Mouse (Mus musculus): Measurements from ENCODE around the gene Ldah. TPM values are rescaled to one million over a fixed set of nuclear protein-coding genes. Genes with fewer than 3 reads are reported as not detected.
"Not testable (repeated sequence)": the region's sequence is repeated elsewhere in the genome, so short reads cannot be mapped to it uniquely, and the experiment has no call there.

Gene Ldah
- total RNA-seq (2015), result 53.9 and 59.3 TPM in 2 replicates
- total RNA-seq (2017), result 31.9 and 38.2 TPM in 2 replicates

DNA sequence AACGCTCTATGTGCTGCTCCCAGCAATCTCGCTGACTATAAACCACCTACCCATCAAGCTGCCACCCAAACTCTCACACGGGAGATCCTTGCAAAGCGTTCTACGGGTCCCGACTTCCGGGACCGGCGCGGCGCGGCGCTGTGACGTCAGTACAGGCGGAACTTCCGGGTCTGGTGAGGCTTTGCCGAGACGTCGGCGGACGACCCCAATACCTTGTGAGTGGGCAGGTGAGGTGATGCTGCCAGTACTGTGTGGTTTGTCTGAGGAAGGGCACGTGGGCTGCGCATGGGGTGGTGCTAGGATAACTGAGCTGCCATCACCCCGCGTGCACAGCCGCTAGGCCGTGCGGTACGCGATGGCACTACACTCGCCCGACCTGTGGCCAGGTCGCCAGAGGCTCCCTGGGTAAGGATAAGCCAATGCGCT is at the start of gene Ldah:
Ldah (plus strand) TSS at position 130 of the 426 bp plus-strand sequence.
- ATAC-seq (ENCODE audit: poor library complexity, severe bottlenecking), result peak; percentile 100

GRCm38 (mm10) chr12:8167743-8168142 is 40.2 kb upstream of the Ldah start:
- ATAC-seq (ENCODE audit: poor library complexity, severe bottlenecking), result no peak

- ATAC-seq (ENCODE audit: poor library complexity, severe bottlenecking), result no peak
These were observed 27.0 kb upstream of the Ldah start for GRCm38 (mm10) chr12:8180921-8181320.

GRCm38 (mm10) chr12:8181744-8182143 is 26.2 kb upstream of the Ldah start:
- no peak for ATAC-seq (ENCODE audit: poor library complexity, severe bottlenecking)

- no peak for ATAC-seq (ENCODE audit: poor library complexity, severe bottlenecking)
These were observed 23.4 kb upstream of the Ldah start for GRCm38 (mm10) chr12:8184518-8184917.

DNA sequence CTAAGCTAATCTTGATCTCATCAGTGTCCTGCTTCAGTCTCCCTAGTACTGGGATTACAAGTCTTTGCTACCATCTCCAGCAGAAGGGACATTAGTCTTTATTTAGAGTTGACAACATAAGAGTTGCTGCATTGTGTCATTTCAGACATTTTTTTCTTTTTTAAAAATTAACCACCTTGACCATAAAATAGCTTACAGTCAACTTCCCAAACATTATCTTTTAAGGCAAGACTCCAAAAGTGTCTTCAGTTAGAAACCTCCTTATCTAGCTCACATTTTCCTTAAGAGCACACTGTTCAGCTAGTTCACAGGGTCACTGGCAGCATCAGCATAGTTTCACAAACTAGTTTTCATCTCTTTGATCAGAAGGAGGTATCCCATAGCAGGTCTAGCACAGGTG is 19.7 kb upstream of the Ldah start:
- no peak for ATAC-seq (ENCODE audit: poor library complexity, severe bottlenecking)

GRCm38 (mm10) chr12:8188796-8189535 is 18.9 kb upstream of the Ldah start:
- not testable (repeated sequence) for ATAC-seq (ENCODE audit: poor library complexity, severe bottlenecking)

GRCm38 (mm10) chr12:8189722-8190121 is 18.2 kb upstream of the Ldah start:
- no peak for ATAC-seq (ENCODE audit: poor library complexity, severe bottlenecking)

DNA sequence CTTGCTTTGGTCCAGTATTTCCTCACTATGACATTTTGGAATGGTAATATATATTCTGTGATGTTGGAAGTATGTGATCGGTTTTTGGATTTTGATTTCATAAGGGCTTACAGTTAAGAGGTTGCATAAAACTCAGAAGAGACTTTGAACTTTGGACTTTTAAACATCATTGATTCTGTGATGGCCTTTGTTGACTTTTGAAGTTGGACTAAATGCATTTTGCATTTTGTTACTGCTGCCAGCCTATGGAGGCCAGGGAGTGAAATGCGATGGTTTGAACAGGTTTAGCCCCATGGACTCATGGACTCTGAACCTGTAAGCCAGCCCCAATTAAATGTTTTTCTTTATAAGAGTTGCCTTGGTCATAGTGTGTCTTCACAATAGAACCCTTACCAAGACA is 2.2 kb upstream of the Ldah start:
- no peak for ATAC-seq (ENCODE audit: poor library complexity, severe bottlenecking)

DNA sequence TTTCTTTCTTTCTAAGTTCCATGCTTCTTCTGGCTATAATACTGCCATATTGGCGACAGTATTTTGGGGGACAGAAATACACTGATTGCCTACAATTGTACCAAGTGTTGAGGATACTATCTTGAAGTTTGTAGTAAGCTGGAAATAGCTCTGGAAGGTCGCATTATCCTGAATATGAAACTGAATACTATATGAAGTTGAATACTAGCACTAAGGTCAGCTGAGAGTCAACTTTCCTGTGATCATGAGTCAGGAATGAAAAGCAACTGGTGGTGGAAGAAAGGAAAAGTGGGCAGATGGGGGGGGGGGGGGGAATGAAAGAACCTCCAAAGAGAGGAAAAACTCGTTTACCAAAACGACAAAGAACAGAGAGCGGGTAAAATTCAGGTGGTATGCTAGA is 329 bp upstream of the Ldah start:
- ATAC-seq (ENCODE audit: poor library complexity, severe bottlenecking), result no peak

- ATAC-seq (ENCODE audit: poor library complexity, severe bottlenecking), result no peak
These were observed 8.7 kb downstream of the Ldah start for GRCm38 (mm10) chr12:8216392-8217280.

DNA sequence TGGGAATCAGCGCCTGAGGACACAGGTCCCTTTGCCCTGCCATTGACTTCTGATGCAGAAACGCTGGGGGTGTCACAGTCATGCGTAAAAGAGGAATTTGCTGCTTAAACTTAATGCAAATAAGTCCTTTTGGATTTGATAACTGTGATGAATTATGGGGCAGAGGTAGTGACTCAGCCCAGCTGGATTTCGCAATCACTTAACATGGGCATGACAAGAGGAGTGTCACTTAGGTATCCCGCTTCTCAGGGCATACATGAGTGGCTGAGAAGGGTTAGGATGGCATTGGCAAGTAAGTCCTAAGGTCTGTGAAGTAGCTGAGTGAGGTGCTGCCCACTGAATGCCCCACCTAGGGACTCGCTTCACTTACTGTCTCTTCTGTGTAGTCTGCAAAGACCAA is 15.1 kb downstream of the Ldah start:
- no peak for ATAC-seq (ENCODE audit: poor library complexity, severe bottlenecking)

DNA sequence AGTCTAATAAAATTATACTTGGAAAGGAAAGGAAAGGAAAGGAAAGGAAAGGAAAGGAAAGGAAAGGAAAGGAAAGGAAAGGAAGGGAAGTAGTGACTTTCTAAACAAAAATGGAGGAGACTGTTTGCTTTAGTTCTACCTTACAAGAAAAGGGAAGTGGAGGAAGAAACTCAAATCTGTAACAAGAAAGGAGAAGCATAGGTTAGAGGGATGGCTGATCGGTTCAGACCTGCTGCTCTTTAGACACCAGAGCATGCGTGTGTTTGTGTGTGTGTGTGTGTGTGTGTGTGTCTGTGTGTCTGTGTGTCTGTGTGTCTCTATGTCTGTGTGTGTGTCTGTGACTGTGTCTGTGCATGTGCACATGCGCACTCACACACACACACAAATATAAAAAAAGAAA is 23.2 kb downstream of the Ldah start:
- peak; percentile 70 for ATAC-seq (ENCODE audit: poor library complexity, severe bottlenecking)

DNA sequence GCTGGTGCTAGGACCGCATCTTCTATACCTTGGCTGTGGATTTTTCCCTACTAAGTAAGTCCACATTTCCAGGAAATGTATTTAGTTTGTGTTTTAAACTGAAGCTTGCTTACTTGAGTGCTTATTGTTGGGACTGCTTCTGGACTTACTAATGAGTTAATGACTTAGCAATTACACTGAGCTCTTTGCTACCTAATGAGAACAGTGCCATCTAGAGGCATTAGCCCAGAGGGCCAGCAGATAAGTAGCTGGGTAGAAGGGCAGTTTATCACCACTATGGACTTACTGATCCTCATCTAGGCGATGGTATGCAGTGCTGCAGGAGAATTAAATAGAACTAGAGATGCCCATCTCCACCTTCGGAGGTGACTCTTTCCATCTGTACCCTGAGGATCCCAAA is 24.8 kb downstream of the Ldah start:
- no peak for ATAC-seq (ENCODE audit: poor library complexity, severe bottlenecking)

DNA sequence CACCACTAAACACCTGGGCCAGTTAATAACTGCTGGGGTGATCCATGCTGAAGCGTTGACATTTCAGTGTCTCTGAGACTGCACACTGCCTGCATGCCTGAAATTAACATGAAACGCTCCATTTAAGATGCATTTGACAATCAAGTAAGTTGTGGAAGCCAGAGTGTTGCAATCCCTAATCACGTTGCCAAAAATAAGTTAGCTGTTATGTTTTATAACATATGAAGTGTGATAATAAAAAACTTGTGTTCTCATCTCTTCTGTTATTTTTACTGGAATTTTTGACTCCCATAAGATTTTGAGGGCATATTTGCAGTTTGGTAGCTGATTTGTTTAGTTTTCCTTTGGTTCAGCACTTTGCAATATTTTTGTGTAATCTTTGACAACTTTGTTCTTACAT is 34.3 kb downstream of the Ldah start:
- ATAC-seq (ENCODE audit: poor library complexity, severe bottlenecking), result no peak

DNA sequence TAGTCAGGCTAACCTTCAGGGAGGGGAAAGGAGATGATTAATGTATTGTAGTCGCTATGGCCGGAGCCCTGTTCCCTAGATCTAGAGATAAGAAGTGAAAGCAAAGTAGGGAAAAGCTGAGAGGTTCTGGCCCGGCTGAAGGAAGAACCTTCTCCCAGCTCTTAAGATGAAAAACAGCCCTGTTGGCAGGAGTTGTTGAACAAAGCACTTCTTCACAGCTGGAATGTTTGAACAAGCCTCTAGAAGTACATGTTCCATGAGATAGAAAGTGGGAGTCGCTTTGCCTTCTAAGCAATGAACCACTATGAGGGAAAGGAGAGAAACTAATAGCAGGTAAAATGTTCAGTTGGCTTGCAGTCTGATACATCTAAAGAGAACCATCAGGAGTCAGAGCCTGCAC is 36.8 kb downstream of the Ldah start:
- no peak for ATAC-seq (ENCODE audit: poor library complexity, severe bottlenecking)

DNA sequence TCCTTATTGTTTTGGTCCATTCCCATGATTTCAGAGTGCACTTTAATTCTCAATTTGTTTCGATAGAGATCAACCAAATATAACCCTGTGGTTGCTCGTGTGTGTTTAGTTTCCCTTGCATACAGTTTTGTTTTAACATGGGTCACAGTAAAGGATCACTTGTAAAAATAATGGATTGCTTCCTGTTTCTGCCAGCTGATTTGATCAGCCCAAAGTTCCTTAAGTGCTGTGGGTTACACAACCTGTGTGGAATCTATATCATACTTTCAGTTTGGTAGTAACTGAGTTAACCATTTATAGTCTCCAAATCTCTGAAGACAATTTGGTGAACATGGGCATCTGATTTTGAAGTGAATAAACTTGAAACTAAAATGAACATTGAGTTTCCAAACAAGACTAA is 52.4 kb downstream of the Ldah start:
- no peak for ATAC-seq (ENCODE audit: poor library complexity, severe bottlenecking)

DNA sequence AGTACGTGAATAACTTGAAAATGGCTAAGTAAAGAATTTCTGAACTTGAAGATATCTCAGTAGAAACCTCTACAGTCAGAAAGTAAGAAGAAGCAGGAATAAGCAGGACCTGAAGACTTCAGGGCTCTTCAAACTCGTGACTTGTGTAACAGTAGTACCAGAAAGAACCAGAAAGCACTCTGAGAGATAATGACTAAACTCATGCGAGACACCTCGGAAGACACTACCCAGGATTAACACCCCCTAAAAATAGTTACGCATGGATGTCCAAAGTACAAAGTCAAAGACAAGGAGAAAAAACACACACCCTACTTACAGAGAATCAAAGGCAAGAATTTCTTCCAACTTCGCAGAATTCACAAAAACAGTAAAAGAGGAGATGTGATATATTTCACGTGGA is 58.4 kb downstream of the Ldah start:
- no peak for ATAC-seq (ENCODE audit: poor library complexity, severe bottlenecking)

DNA sequence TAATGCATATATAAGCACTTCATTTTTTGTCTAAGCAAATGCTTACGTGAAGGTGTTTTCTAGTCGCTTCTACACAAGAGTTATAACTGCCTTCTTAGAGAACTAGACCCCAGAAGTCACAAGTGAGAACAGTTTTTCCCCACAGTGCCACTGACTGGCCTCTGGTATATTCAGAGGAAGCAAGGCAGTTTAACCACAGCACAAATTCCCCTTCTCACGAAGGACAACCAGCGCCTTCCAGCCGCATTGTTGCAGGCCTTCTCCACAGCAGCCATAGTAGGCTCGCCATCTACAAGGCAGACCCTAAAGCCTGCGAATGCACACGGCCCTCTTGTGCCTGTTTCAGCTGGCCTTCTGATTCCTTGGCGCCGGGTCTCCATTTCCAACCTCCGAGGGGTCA is 61.7 kb downstream of the Ldah start:
- ATAC-seq (ENCODE audit: poor library complexity, severe bottlenecking), result no peak

DNA sequence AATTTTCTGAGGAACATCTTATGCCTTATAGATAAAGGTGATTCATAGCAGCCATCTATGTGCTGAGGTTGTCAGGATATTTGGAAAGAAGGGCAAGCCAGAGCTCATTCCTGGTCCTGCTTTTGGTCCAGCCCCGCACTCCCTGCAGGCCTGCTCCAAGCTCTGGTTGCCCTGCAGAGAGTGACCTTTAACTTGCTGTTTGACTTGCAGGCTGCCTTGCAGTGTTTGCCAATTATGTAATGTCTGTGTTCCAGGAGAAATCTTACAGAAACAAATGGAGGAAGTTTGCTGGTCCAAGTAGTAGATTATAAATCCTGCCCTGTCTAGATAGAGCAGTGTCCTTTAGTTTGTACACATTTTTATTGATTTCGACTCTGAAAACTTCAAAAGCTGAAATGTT is 63.5 kb downstream of the Ldah start:
- no peak for ATAC-seq (ENCODE audit: poor library complexity, severe bottlenecking)

- no peak for ATAC-seq (ENCODE audit: poor library complexity, severe bottlenecking)
These were observed 65.7 kb downstream of the Ldah start for GRCm38 (mm10) chr12:8273471-8274171.

Measured in megakaryocyte, adult 5-6 weeks (primary cell).